Mouse (Mus musculus) lung, postnatal 4 days (tissue): ENCODE results near the gene 1700001O22Rik.

ENCODE experiments used
- DNase-seq, 2 experiments: peaks; one replicate each; pipeline ENCODE4 v3.0.0; 2021

1700001O22Rik gene

GRCm38 (mm10) chr2:30747602-30748162 lies 55.8 kb downstream of the 1700001O22Rik start:
- DNase-seq = no peak
